Mouse (Mus musculus) embryonic facial prominence, embryonic 14.5 days (tissue): ENCODE results near the gene Col23a1. TPM values are rescaled to one million over a fixed set of nuclear protein-coding genes. Genes with fewer than 3 reads are reported as not detected.

Experiments used
- ATAC-seq: fragments of 200-750 bp; cut with Nextera tagmentation; 2 replicates; pipeline ENCODE4 v1.8.0; 2017; ENCODE audit warnings: low read depth, moderate number of reproducible peaks, moderate TSS enrichment
- DNase-seq: peaks from one replicate; pipeline ENCODE4 v3.0.0-alpha.2; 2015; ENCODE audit warnings: low spot score
- H3K27ac ChIP-seq: fragments of 300-500 bp; sonication (generic); replicated peaks from 2 replicates; pipeline ENCODE4 v1.5.1; 2014; ENCODE audit warnings: low read depth, mild to moderate bottlenecking, low read length, moderate library complexity
- H3K27me3 ChIP-seq: fragments of 300-500 bp; sonication (generic); replicated peaks from 2 replicates; pipeline ENCODE4 v1.6.1; 2014; ENCODE audit warnings: low read length; ENCODE audit not compliant: control insufficient read depth, insufficient read depth
- H3K36me3 ChIP-seq: fragments of 300-500 bp; sonication (generic); 2 replicates; pipeline ENCODE4 v1.6.1; 2014; ENCODE audit warnings: low read length, mixed read lengths; ENCODE audit not compliant: control insufficient read depth, insufficient read depth
- H3K4me1 ChIP-seq: fragments of 300-500 bp; sonication (generic); 2 replicates; pipeline ENCODE4 v1.6.1; 2014; ENCODE audit warnings: antibody characterized with exemption, low read length; ENCODE audit not compliant: control insufficient read depth, insufficient read depth
- H3K4me2 ChIP-seq: fragments of 300-500 bp; sonication (generic); 2 replicates; pipeline ENCODE4 v1.6.1; 2014; ENCODE audit warnings: low read depth, mild to moderate bottlenecking, low read length, moderate library complexity, mixed read lengths
- H3K4me3 ChIP-seq: fragments of 300-500 bp; sonication (generic); 2 replicates; pipeline ENCODE4 v1.5.1; 2014; ENCODE audit warnings: low read depth, mild to moderate bottlenecking, low read length
- H3K9ac ChIP-seq: fragments of 300-500 bp; sonication (generic); 2 replicates; pipeline ENCODE4 v1.6.1; 2014; ENCODE audit warnings: low read depth, mild to moderate bottlenecking, low read length, moderate library complexity, mixed read lengths
- H3K9me3 ChIP-seq: fragments of 300-500 bp; sonication (generic); 2 replicates; pipeline ENCODE4 v1.6.1; 2016; ENCODE audit warnings: low read length; ENCODE audit not compliant: control insufficient read depth
- WGBS: fragments of 180-500 bp; shearing (Covaris S2); extraction: QIAGEN DNeasy Blood & Tissue Kit; methylation state at CpG from one replicate; pipeline ENCODE4 v1.1.7; 2014; 5-methylcytosine and 5-hydroxymethylcytosine counted together
- polyA plus RNA-seq: library from polyadenylated mRNA; unstranded; fragments of >200 nt; fragmentation: Nextera tagmentation; extraction: Ambion mirVana; gene quantifications from 2 replicates; pipeline ENCODE4 v1.2.1, GENCODE M21; 2014

Gene Col23a1
- polyA plus RNA-seq, result 20.1 and 20.2 TPM in 2 replicates

DNA sequence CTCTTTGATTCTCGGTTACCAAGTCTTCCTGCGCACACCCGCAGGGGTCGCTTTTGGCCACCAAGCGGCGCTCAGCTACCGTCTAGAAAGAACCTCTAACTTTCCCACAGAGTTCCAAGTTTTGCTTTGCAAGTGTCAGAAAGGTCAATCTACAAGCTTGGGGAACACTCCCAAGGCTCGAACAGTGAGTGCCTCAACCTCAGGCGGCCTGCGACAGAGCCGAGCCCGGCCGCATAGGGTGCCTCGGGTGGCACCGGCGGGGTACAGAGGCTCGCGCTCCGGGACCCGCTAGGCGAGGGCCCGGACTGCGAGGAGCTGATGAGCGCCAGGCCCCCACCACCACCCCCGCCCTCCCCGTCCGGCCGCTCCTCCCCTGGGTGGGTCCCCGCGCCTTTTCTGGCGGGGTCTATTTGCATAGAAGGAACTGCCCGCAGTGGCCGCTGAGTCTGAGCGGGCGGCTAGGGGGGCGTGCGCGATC, at the start of gene Col23a1:
Col23a1 (plus strand) TSS at position 357 of the 478 bp plus-strand sequence.
- Histone ChIP-seq H3K27me3 (no peaks in the 10 kb centered on the region), H3K36me3 (peaks cover 8% of the 10 kb centered on the region; the same call in 1 of the 2 replicates), H3K9ac (peak within 1 kb of the TSS; percentile 70), H3K4me1 (peaks cover 7% of the 10 kb centered on the region; the same call in 1 of the 2 replicates), H3K9me3 (no peaks in the 10 kb centered on the region), H3K4me3 (peak within 1 kb of the TSS; percentile 64), H3K27ac (peak within 1 kb of the TSS; percentile 61), H3K4me2 (peak within 1 kb of the TSS; percentile 86)
- DNase-seq (peak; percentile 92), ATAC-seq (peak; percentile 91)
- WGBS, result 0% methylated on average over 15 of the region's 38 CpGs

DNA sequence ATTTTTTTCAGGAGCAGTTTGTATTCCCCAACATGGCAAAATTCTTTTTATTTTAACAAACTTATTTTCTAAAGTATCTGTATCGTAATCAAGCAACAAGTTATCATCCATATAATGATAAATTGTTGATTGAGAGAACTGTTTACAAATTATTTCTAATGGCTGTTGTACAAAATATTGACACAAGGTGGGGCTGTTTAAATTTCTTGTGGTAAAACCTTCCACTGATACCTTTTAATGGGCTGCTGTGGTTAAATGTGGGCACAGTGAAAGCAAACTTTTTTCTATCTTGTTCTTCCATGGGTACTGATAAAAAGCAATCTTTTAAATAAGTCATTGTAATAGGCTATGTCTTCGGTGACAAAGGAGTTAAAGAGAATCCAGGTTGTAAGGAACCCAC, 46.8 kb upstream of the Col23a1 start:
- Histone ChIP-seq H3K9me3 (no peaks in the 10 kb centered on the region), H3K4me3 (no peak overlapping the region), H3K36me3 (no peaks in the 10 kb centered on the region), H3K27me3 (no peaks in the 10 kb centered on the region), H3K4me2 (no peak overlapping the region), H3K27ac (no peak overlapping the region), H3K4me1 (no peaks in the 10 kb centered on the region), H3K9ac (no peak overlapping the region)
- DNase-seq, result no peak
- WGBS, result 87% methylated on average over 2 of the region's 2 CpGs
- ATAC-seq, result no peak

DNA sequence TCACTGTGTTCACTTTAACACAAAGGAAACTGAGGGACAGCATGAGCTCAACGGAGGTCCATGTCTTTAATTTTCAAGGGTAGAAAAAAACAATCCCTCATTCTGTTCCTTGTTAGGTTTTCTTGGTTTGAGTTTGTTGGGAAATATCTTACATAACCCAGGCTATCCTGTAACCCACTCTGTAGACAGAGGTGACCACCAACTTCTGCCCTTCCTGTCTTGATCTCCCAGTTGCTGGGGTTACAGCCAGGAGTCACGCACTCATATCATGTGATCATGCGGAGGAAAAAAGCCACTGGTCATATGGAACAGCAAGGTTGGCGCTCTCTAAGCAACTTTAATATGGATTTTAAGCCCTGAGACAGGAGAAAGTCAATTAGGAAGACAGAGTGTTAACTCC, 32.7 kb upstream of the Col23a1 start:
- ATAC-seq, result no peak
- no peaks in the 10 kb centered on the region for H3K9me3 ChIP-seq
- no peaks in the 10 kb centered on the region for H3K27me3 ChIP-seq
- no peak overlapping the region for H3K27ac ChIP-seq
- no peak overlapping the region for H3K9ac ChIP-seq
- H3K4me3 ChIP-seq, result no peak overlapping the region
- no peaks in the 10 kb centered on the region for H3K36me3 ChIP-seq
- 85% methylated on average over 4 of the region's 4 CpGs for WGBS
- no peaks in the 10 kb centered on the region for H3K4me1 ChIP-seq
- DNase-seq, result no peak
- no peak overlapping the region for H3K4me2 ChIP-seq

DNA sequence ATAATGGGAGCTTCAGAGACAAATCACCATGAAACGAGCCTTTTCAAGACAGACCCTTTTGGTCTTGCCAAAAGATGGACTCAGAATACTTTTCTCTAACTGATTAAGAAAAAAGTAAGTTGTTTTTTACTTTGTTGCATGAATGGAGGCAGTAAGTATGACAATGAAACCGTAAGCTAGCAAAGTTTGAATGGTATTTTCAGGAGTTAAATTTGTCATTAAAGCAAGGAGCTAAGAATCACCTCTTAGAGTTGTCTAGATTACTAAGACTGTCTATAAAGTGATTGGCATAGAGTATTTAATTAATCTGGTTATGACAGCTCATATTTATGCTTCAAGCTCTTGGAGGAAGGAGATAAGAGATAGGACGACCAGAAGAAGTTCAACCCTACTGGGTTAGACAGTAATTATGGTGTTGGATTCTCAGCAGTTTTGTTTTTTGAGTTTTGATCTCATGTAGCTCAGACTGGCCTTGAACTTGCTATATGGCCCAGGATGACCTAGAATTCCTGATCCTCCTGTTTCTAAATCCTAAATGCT, 28.0 kb upstream of the Col23a1 start, which contains the start of gene Clk4:
Clk4 (plus strand) TSS at position 51 of the 540 bp plus-strand sequence.
- 76% methylated on average over 3 of the region's 3 CpGs for WGBS
- ATAC-seq, result no peak
- peaks cover 10% of the 10 kb centered on the region for H3K4me1 ChIP-seq

DNA sequence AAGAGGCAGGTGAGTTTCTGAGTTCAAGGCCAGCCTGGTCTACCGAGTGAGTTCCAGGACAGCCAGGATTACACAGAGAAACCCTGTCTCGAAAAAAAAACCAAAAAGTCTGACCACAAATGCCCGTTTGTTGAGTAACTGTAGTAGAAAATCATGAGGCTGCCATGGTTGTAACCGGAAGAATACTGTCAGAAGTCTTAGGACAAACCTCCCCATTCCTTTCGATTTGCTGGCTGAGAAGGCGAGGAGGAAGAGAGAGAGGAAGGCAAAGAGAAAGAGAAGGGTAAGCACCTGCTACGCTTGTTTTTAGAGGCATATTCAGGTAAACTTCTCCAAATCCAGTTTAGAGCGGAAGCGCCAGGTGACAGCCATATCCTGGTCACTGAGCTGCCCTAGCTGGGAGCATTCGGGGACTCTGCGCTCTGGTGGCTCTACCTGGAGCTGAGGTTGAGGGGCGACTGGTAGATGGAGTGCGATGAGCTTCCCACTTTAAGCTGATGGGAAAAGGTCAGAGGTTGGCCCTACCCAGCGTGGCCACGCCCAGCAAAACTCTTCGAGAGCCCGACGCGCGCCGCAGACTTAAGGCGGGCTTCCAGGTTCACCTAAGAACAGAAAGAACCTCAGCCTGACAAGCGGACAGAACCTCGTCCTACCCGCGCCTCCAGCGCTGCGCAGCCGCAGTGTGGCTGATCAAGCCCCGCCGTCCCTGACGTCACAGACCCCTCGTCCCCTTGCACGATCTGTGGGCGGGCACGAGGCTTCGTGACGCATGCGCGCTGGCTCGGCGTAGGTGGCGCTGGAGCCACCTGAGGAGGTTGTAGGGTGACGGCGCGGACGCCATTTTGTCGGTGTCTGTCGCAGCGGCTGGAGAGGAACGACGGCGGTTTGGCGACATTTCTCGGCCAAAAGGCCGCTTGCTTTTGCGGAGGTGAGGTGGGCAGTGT, 27.1 kb upstream of the Col23a1 start, which contains the start of gene BC049762:
BC049762 (minus strand) TSS at position 705 of the 944 bp plus-strand sequence.
- peaks cover 8% of the 10 kb centered on the region for H3K36me3 ChIP-seq
- H3K9ac ChIP-seq, result peak within 1 kb of the TSS; percentile 97
- H3K4me3 ChIP-seq, result peak within 1 kb of the TSS; percentile 91
- H3K27ac ChIP-seq, result peak within 1 kb of the TSS; percentile 95
- no peaks in the 10 kb centered on the region for H3K27me3 ChIP-seq
- ATAC-seq (peak; percentile 99), DNase-seq (peak; percentile 99)
- H3K4me1 ChIP-seq, result peaks cover 10% of the 10 kb centered on the region
- WGBS, result 10% methylated on average over 49 of the region's 57 CpGs
- H3K9me3 ChIP-seq, result no peaks in the 10 kb centered on the region
- H3K4me2 ChIP-seq, result peak within 1 kb of the TSS; percentile 90

More for the DNA sequence above, 28.0 kb upstream of the Col23a1 start, which contains the start of gene Clk4:
- Histone ChIP-seq H3K27ac (peak within 1 kb of the TSS; percentile 78), H3K9me3 (no peaks in the 10 kb centered on the region), H3K4me2 (peak within 1 kb of the TSS; percentile 90), H3K27me3 (no peaks in the 10 kb centered on the region), H3K9ac (peak within 1 kb of the TSS; percentile 97), H3K36me3 (no peaks in the 10 kb centered on the region), H3K4me3 (peak within 1 kb of the TSS; percentile 91)
- no peak for DNase-seq

DNA sequence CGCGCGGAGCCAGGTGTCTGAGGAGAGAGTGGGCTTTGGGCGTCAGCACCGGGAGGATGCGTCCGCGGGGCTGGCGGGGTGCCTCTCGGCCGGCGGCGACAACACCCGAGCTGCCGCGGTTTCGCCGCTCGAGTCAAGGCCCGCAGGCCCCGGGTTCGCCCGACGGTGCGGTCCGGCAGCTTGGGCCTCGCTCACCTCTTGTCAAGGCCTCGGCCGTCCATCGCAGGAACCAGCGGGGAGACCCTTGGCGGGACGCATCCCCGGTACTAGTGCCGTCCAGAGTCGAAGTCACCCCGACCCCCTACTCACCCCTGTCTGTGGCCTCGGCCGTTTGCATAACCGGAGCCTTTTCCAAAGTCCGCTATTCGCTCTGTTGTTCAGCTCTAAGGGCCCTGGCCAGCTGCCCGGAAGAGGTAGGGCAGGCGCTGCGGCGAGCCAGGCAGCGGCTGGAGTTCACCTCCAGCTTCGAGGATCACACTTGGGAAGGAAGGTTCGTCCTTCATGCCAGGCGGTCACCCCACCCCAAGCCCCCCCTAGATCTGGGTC, 26.4 kb upstream of the Col23a1 start:
- Histone ChIP-seq H3K36me3 (peaks cover 13% of the 10 kb centered on the region), H3K4me1 (peaks cover 10% of the 10 kb centered on the region), H3K9ac (peak overlapping the region; percentile 97), H3K27ac (peak overlapping the region; percentile 95), H3K4me2 (peak overlapping the region; percentile 54), H3K9me3 (no peaks in the 10 kb centered on the region), H3K27me3 (no peaks in the 10 kb centered on the region), H3K4me3 (peak overlapping the region; percentile 91)
- ATAC-seq (peak; percentile 55), DNase-seq (peak; percentile 67)
- WGBS, result under 1% methylated on average over 14 of the region's 50 CpGs

DNA sequence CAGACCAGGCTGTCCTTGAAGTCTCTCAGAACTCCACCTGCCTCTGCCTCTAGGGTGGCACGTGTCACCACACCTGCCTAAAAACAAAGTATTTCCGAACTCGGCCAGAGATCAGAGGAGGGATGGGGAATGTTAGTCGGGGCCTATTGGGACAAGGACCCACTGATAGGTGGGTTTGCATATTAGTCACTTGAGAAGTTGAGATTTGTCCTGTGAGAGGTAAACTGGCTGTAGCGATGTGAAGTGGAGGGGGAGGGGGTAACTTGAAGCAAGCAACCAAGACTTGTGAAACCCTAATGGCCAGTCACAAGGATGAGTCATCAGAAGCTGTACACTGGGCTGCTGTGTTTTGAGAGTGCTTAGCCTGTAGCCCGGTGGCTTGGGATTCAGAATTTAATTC, 25.4 kb upstream of the Col23a1 start:
- Histone ChIP-seq H3K4me2 (peak overlapping the region; percentile 54), H3K9me3 (no peaks in the 10 kb centered on the region), H3K27ac (no peak overlapping the region), H3K4me1 (peaks cover 10% of the 10 kb centered on the region), H3K9ac (peak overlapping the region; percentile 97), H3K27me3 (no peaks in the 10 kb centered on the region), H3K4me3 (peak overlapping the region; percentile 91), H3K36me3 (peaks cover 15% of the 10 kb centered on the region)
- ATAC-seq (no peak), DNase-seq (peak; percentile 27)
- WGBS, result 20% methylated on average over 6 of the region's 6 CpGs

DNA sequence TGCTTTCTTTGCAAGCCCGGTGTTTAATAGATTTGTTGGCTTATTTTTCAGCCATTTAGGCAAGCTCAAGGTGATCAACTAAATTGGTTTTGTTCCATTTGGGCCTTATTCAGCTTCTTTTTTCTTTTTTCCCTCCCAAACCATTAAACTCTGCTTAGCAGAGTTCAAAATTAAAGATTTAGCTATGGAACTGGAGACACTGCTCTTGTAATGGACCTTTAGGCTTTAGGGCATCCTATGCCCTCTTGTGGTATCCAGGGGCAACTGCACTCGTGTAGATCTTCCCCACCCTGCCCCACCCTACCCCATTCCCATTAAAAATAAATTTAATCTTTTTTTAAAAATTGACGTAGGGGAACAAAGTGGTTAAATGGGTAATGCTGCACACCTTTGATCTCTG, 24.4 kb upstream of the Col23a1 start:
- Histone ChIP-seq H3K36me3 (peaks cover 21% of the 10 kb centered on the region), H3K4me3 (peak overlapping the region; percentile 91), H3K9me3 (no peaks in the 10 kb centered on the region), H3K4me2 (peak overlapping the region; percentile 54), H3K27me3 (no peaks in the 10 kb centered on the region), H3K9ac (no peak overlapping the region), H3K4me1 (peaks cover 10% of the 10 kb centered on the region), H3K27ac (no peak overlapping the region)
- no peak for ATAC-seq
- 52% methylated on average over 3 of the region's 3 CpGs for WGBS
- DNase-seq, result peak; percentile 43
